ENCODE assay signal across 7 mouse cellular contexts in the genomic region with DNA sequence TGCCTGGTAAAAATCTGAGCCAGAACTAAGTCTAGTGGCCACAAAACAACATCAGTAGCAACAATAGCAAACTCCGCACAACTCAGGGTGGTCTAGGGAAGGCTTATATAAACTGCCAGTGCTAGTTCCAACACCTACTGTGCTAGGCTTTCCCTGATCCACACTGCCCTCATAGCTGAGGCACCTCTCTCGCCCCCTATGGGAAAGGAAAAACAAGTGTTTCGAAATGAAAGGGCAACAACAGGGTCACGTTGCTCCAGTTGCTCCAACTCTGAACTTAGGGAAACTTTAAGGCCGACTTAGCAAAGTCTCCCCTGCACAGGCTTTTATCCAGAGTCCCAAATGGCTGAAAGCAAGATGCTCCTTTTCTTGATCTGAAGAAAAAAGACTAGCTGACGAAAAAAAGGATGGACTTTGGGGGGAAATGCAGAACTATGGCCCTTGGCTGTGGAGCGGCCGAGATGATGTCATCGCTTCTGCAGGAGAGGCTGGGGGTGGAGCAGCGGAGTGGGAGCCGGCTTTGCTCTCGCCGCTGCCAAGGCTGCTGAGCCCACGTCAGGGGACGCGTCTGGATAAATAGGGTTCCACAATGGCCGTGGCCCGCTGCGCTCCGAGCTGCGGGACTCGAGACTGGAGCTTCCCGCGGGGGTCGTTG. TPM values are rescaled to one million over a fixed set of nuclear protein-coding genes. Genes with fewer than 3 reads are reported as not detected.
DNase-seq lines count a peak whose midpoint lies in the region; ATAC-seq lines count a peak whose summit lies in the region.

Sfrp4 (plus strand) TSS at position 532 of the 655 bp plus-strand sequence.

- H3K4me2 ChIP-seq in forebrain, embryonic 16.5 days (ENCODE audit: low read length) = peak within 1 kb of the TSS; percentile 76
- H3K4me2 ChIP-seq in limb, embryonic 13.5 days (replicated peaks) = peak within 1 kb of the TSS; percentile 89
- peak within 1 kb of the TSS; percentile 82 for H3K4me2 ChIP-seq in midbrain, embryonic 11.5 days

- 2% methylated on average over 25 of the region's 25 CpGs for WGBS in forebrain, embryonic 16.5 days
- WGBS in hindbrain, embryonic 10.5 days = 3% methylated on average over 25 of the region's 25 CpGs
- 2% methylated on average over 25 of the region's 25 CpGs for WGBS in limb, embryonic 13.5 days
- 4% methylated on average over 25 of the region's 25 CpGs for WGBS in midbrain, embryonic 11.5 days

- peaks cover 19% of the 10 kb centered on the region for H3K4me1 ChIP-seq in forebrain, embryonic 16.5 days (replicated peaks; ENCODE audit: control insufficient read depth, insufficient read depth, low read length)
- H3K4me1 ChIP-seq in hindbrain, embryonic 10.5 days (replicated peaks) = peaks cover 33% of the 10 kb centered on the region
- peaks cover 11% of the 10 kb centered on the region for H3K4me1 ChIP-seq in limb, embryonic 13.5 days
- H3K4me1 ChIP-seq in midbrain, embryonic 11.5 days (ENCODE audit: control insufficient read depth, insufficient read depth, low read length) = peaks cover 21% of the 10 kb centered on the region

- no peaks in the 10 kb centered on the region for H3K27me3 ChIP-seq in forebrain, embryonic 16.5 days (replicated peaks; ENCODE audit: control insufficient read depth, insufficient read depth, low read length)
- peaks cover 45% of the 10 kb centered on the region for H3K27me3 ChIP-seq in hindbrain, embryonic 10.5 days (ENCODE audit: insufficient read depth, poor library complexity, severe bottlenecking)
- H3K27me3 ChIP-seq in limb, embryonic 13.5 days = peaks cover 43% of the 10 kb centered on the region
- H3K27me3 ChIP-seq in midbrain, embryonic 11.5 days (ENCODE audit: control insufficient read depth, insufficient read depth, low read length) = peaks cover 5% of the 10 kb centered on the region; the same call in 1 of the 2 replicates

- peak within 1 kb of the TSS; percentile 52 for H3K4me3 ChIP-seq in forebrain, embryonic 16.5 days (replicated peaks; ENCODE audit: low read length)
- H3K4me3 ChIP-seq in hindbrain, embryonic 10.5 days = peak within 1 kb of the TSS; percentile 61
- H3K4me3 ChIP-seq in limb, embryonic 13.5 days = peak within 1 kb of the TSS; percentile 47
- H3K4me3 ChIP-seq in midbrain, embryonic 11.5 days (ENCODE audit: low read depth, low read length) = peak within 1 kb of the TSS; percentile 48

- no peak within 1 kb of the TSS for H3K27ac ChIP-seq in forebrain, embryonic 16.5 days (ENCODE audit: low read length)
- H3K27ac ChIP-seq in hindbrain, embryonic 10.5 days = peak within 1 kb of the TSS; percentile 82
- no peak within 1 kb of the TSS for H3K27ac ChIP-seq in limb, embryonic 13.5 days
- no peak within 1 kb of the TSS for H3K27ac ChIP-seq in midbrain, embryonic 11.5 days (ENCODE audit: low read depth, low read length)

- peak; percentile 12 for DNase-seq in adipocyte (ENCODE audit: low spot score)
- DNase-seq in cerebellum, adult 11-12 months = peak; percentile 39
- DNase-seq in hindbrain, embryonic 10.5 days (ENCODE audit: low spot score) = peak; percentile 64
- DNase-seq in midbrain, embryonic 11.5 days (ENCODE audit: low spot score, missing footprints) = no peak
- peak; percentile 35 to 66 for DNase-seq in spleen, postnatal 4 days (ENCODE audit: low spot score in 2 of 2)

- peak within 1 kb of the TSS; percentile 61 for H3K9ac ChIP-seq in forebrain, embryonic 16.5 days (replicated peaks; ENCODE audit: low read depth, low read length)
- peak within 1 kb of the TSS; percentile 59 for H3K9ac ChIP-seq in limb, embryonic 13.5 days
- H3K9ac ChIP-seq in midbrain, embryonic 11.5 days (ENCODE audit: low read length) = peak within 1 kb of the TSS; percentile 60

- peak; percentile 57 for ATAC-seq in forebrain, embryonic 16.5 days
- ATAC-seq in limb, embryonic 13.5 days (ENCODE audit: low FRiP score, low read depth) = peak; percentile 59
- ATAC-seq in midbrain, embryonic 11.5 days (ENCODE audit: low FRiP score) = peak; percentile 78

- no peaks in the 10 kb centered on the region for H3K9me3 ChIP-seq in forebrain, embryonic 16.5 days (ENCODE audit: control insufficient read depth, low read length)
- no peaks in the 10 kb centered on the region for H3K9me3 ChIP-seq in hindbrain, embryonic 10.5 days
- no peaks in the 10 kb centered on the region for H3K9me3 ChIP-seq in limb, embryonic 13.5 days
- H3K9me3 ChIP-seq in midbrain, embryonic 11.5 days (ENCODE audit: control insufficient read depth, low read length) = no peaks in the 10 kb centered on the region

- no peaks in the 10 kb centered on the region for H3K36me3 ChIP-seq in forebrain, embryonic 16.5 days (ENCODE audit: control insufficient read depth, insufficient read depth)
- H3K36me3 ChIP-seq in hindbrain, embryonic 10.5 days = no peaks in the 10 kb centered on the region
- H3K36me3 ChIP-seq in limb, embryonic 13.5 days = no peaks in the 10 kb centered on the region
- H3K36me3 ChIP-seq in midbrain, embryonic 11.5 days (ENCODE audit: control insufficient read depth, insufficient read depth, low read length) = no peaks in the 10 kb centered on the region

RNA-seq across cellular contexts. Expression of gene Sfrp4, which starts in this region (rescaled TPM):
- polyA plus RNA-seq in forebrain, embryonic 16.5 days (2015; fragmentation: Nextera tagmentation; extraction: Ambion mirVana) = 1.5 and 2.2 TPM in 2 replicates
- polyA plus RNA-seq in hindbrain, embryonic 10.5 days (2016; fragmentation: Nextera tagmentation; extraction: Ambion mirVana) = 1.0 and 1.3 TPM in 2 replicates
- 1.1 and 1.3 TPM in 2 replicates for polyA plus RNA-seq in limb, embryonic 13.5 days (2015; fragmentation: Nextera tagmentation; extraction: Ambion mirVana)
- 2.8 and 3.6 TPM in 2 replicates for polyA plus RNA-seq in midbrain, embryonic 11.5 days (2014; fragmentation: Nextera tagmentation; extraction: Ambion mirVana)
